Mouse (Mus musculus) ES-Bruce4 (cell line): Measurements from ENCODE around the gene Kank1. TPM values are rescaled to one million over a fixed set of nuclear protein-coding genes. Genes with fewer than 3 reads are reported as not detected.

Source experiments
- H3K27ac ChIP-seq: 2 replicates; pipeline ENCODE4 v1.5.1; 2012; ENCODE audit warnings: low read length, inconsistent platforms; ENCODE audit not compliant: insufficient read depth
- H3K27me3 ChIP-seq: 2 replicates; pipeline ENCODE4 v1.6.1; 2012; ENCODE audit warnings: mild to moderate bottlenecking, low read length, inconsistent platforms; ENCODE audit not compliant: control insufficient read depth, poor library complexity, insufficient read depth, severe bottlenecking
- H3K36me3 ChIP-seq: 2 replicates; pipeline ENCODE4 v1.6.1; 2012; ENCODE audit warnings: inconsistent platforms, mild to moderate bottlenecking, low read length, moderate library complexity; ENCODE audit not compliant: control insufficient read depth, poor library complexity, insufficient read depth, severe bottlenecking
- H3K4me1 ChIP-seq: one replicate; pipeline ENCODE4 v1.8.1; 2011; ENCODE audit warnings: low read length; ENCODE audit not compliant: control insufficient read depth, insufficient read depth
- H3K4me3 ChIP-seq: 2 replicates; pipeline ENCODE4 v1.5.1; 2011; ENCODE audit warnings: low read depth, mild to moderate bottlenecking, low read length
- H3K9ac ChIP-seq: 2 replicates; pipeline ENCODE4 v1.6.1; 2012; ENCODE audit warnings: low read depth, mild to moderate bottlenecking, inconsistent platforms; ENCODE audit not compliant: poor library complexity, severe bottlenecking
- H3K9me3 ChIP-seq: replicated peaks from 2 replicates; pipeline ENCODE4 v1.6.1; 2012; ENCODE audit warnings: mild to moderate bottlenecking, low read length, inconsistent platforms; ENCODE audit not compliant: control insufficient read depth, poor library complexity, insufficient read depth, severe bottlenecking
- CTCF ChIP-seq: IDR thresholded peaks from one replicate; pipeline ENCODE4 v1.8.1; 2011; ENCODE audit warnings: low read depth, low read length
- EP300 ChIP-seq: IDR thresholded peaks from 2 replicates; pipeline ENCODE4 v1.6.1; 2011; ENCODE audit warnings: low read depth, low read length; ENCODE audit not compliant: insufficient read depth
- POLR2A ChIP-seq: IDR thresholded peaks from one replicate; pipeline ENCODE4 v1.8.1; 2011; ENCODE audit warnings: low read length; ENCODE audit not compliant: insufficient read depth
- polyA plus RNA-seq: library from polyadenylated mRNA; stranded (reverse); fragments of >200 nt; gene quantifications from 2 replicates; pipeline ENCODE4 v1.2.4, GENCODE M21; 2011; ENCODE audit warnings: low read depth; ENCODE audit not compliant: missing spikeins, insufficient read depth, insufficient read length

Kank1 gene
- polyA plus RNA-seq, 1 experiment: 44.1 TPM

- Histone ChIP-seq H3K4me3 (no peak overlapping the region), H3K9ac (no peak overlapping the region), H3K27ac (no peak overlapping the region), H3K27me3 (no peaks in the 10 kb centered on the region), H3K4me1 (peaks cover 2% of the 10 kb centered on the region), H3K36me3 (no peaks in the 10 kb centered on the region), H3K9me3 (no peaks in the 10 kb centered on the region)
- TF ChIP-seq CTCF (no peak), POLR2A (no peak), EP300 (no peak)
Observed at GRCm38 (mm10) chr19:25387902-25388301, 151.1 kb downstream of the Kank1 start.

DNA sequence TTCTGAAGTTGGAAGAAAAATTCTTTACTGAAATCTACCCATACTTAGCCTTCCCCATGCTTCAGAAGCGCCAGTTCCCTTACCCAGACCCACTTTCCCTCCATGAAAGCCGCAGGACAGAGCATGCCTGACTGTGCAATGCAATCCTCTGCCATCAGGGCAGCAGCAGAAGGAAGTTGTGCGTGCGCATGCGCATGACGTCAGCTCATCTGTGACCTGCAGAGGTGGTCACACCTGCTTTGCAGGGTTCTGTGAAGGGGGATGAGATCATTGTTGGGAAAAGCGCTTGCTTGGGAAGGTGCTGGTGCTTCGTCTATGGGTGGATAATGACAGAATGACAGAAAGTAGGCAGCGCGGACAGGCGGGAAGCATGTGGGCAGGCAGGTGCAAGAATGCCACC, 155.4 kb downstream of the Kank1 start:
- Histone ChIP-seq H3K4me1 (peaks cover 2% of the 10 kb centered on the region), H3K9me3 (no peaks in the 10 kb centered on the region), H3K27ac (no peak overlapping the region), H3K27me3 (no peaks in the 10 kb centered on the region), H3K4me3 (no peak overlapping the region), H3K36me3 (no peaks in the 10 kb centered on the region), H3K9ac (no peak overlapping the region)
- no peak for TF ChIP-seq CTCF
- no peak for TF ChIP-seq POLR2A
- TF ChIP-seq EP300: no peak

DNA sequence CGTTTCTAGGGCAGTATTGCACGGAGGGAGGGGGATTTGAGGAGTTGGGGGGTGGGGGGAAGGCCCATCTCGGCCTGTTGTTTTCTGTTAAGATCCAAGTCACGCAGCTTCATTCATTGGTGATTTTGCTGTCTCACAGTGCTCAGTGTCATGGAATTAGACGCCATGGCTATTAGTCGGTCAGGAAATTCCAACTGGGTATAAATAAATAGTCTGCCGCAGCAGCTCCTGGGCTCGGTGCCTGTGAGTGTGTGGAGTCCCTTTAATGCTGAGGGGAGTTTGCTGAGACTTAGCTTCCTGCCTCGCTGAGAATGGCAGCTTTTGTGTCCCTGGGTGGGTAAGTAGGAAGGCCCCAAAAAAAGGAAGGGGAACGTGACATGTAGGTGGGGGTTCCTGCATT, 158.3 kb downstream of the Kank1 start:
- no peak overlapping the region for H3K4me3 ChIP-seq
- H3K27me3 ChIP-seq: no peaks in the 10 kb centered on the region
- H3K27ac ChIP-seq: no peak overlapping the region
- H3K36me3 ChIP-seq: no peaks in the 10 kb centered on the region
- TF ChIP-seq POLR2A: no peak
- no peak for TF ChIP-seq EP300
- TF ChIP-seq CTCF: no peak
- peaks cover 2% of the 10 kb centered on the region for H3K4me1 ChIP-seq
- no peaks in the 10 kb centered on the region for H3K9me3 ChIP-seq
- H3K9ac ChIP-seq: no peak overlapping the region

GRCm38 (mm10) chr19:25396709-25397266, 160.0 kb downstream of the Kank1 start:
- Histone ChIP-seq H3K9me3 (no peaks in the 10 kb centered on the region), H3K27me3 (no peaks in the 10 kb centered on the region), H3K4me3 (no peak overlapping the region), H3K4me1 (peaks cover 7% of the 10 kb centered on the region), H3K36me3 (no peaks in the 10 kb centered on the region), H3K9ac (no peak overlapping the region), H3K27ac (no peak overlapping the region)
- TF ChIP-seq EP300 (no peak), POLR2A (no peak), CTCF (no peak)

- H3K27me3 ChIP-seq: no peaks in the 10 kb centered on the region
- H3K9me3 ChIP-seq: no peaks in the 10 kb centered on the region
- H3K4me1 ChIP-seq: peaks cover 5% of the 10 kb centered on the region
- TF ChIP-seq EP300: no peak
- no peak for TF ChIP-seq POLR2A
- TF ChIP-seq CTCF: no peak
- H3K9ac ChIP-seq: no peak overlapping the region
- no peaks in the 10 kb centered on the region for H3K36me3 ChIP-seq
- H3K4me3 ChIP-seq: no peak overlapping the region
- H3K27ac ChIP-seq: no peak overlapping the region
Observed at GRCm38 (mm10) chr19:25399511-25400211, 162.9 kb downstream of the Kank1 start.

GRCm38 (mm10) chr19:25400212-25400913, 163.6 kb downstream of the Kank1 start:
- TF ChIP-seq POLR2A (no peak), EP300 (no peak), CTCF (no peak)
- Histone ChIP-seq H3K27ac (no peak overlapping the region), H3K36me3 (no peaks in the 10 kb centered on the region), H3K27me3 (no peaks in the 10 kb centered on the region), H3K4me1 (peaks cover 5% of the 10 kb centered on the region), H3K9ac (no peak overlapping the region), H3K9me3 (no peaks in the 10 kb centered on the region), H3K4me3 (no peak overlapping the region)
